Mouse (Mus musculus): ENCODE data around the gene Robo4. TPM values are rescaled to one million over a fixed set of nuclear protein-coding genes. Genes with fewer than 3 reads are reported as not detected.
A peak's percentile ranks its signal among the peaks of the same experiment; 100 is the strongest.

The Robo4 gene
- total RNA-seq, 2 experiments from 2014 or later: 32.6 to 33.2 TPM

- no peak for DNase-seq
These were observed 1.3 kb downstream of the Robo4 start for GRCm38 (mm10) chr9:37403011-37403410.

- DNase-seq: no peak
These were observed 4.7 kb downstream of the Robo4 start for GRCm38 (mm10) chr9:37406372-37406771.

- no peak for DNase-seq
These were observed 6.3 kb downstream of the Robo4 start for GRCm38 (mm10) chr9:37407850-37408502.

- DNase-seq: no peak
These were observed 8.2 kb downstream of the Robo4 start for GRCm38 (mm10) chr9:37409698-37410445.

GRCm38 (mm10) chr9:37412989-37413388, 11.3 kb downstream of the Robo4 start:
- DNase-seq: no peak

- no peak for DNase-seq
These were observed 13.0 kb downstream of the Robo4 start for GRCm38 (mm10) chr9:37414666-37415065.

GRCm38 (mm10) chr9:37418791-37419190, 17.1 kb downstream of the Robo4 start:
- no peak for DNase-seq

GRCm38 (mm10) chr9:37420676-37421075, 19.0 kb downstream of the Robo4 start:
- DNase-seq: peak; percentile 85

GRCm38 (mm10) chr9:37421239-37421638, 19.5 kb downstream of the Robo4 start:
- peak; percentile 14 for DNase-seq

- peak; percentile 2 for DNase-seq
These were observed 27.6 kb downstream of the Robo4 start for GRCm38 (mm10) chr9:37429326-37429725.

- DNase-seq: peak; percentile 92
These were observed 28.9 kb downstream of the Robo4 start for GRCm38 (mm10) chr9:37430582-37430981.

- peak; percentile 71 for DNase-seq
These were observed 30.4 kb downstream of the Robo4 start for GRCm38 (mm10) chr9:37432026-37432666.

GRCm38 (mm10) chr9:37432720-37433421, 31.2 kb downstream of the Robo4 start, which contains the start of gene Robo3:
Robo3 (minus strand) TSS chr9:37433246.
- no peak for DNase-seq

GRCm38 (mm10) chr9:37433823-37434560, 32.3 kb downstream of the Robo4 start:
- DNase-seq: peak; percentile 5

GRCm38 (mm10) chr9:37434932-37435331, 33.2 kb downstream of the Robo4 start:
- DNase-seq: peak; percentile 3

GRCm38 (mm10) chr9:37435616-37436015, 33.9 kb downstream of the Robo4 start:
- DNase-seq: peak; percentile 2

- peak; percentile 12 for DNase-seq
These were observed 36.4 kb downstream of the Robo4 start for GRCm38 (mm10) chr9:37437772-37438735.

GRCm38 (mm10) chr9:37452401-37452800, 50.7 kb downstream of the Robo4 start:
- DNase-seq: no peak

GRCm38 (mm10) chr9:37453328-37453727, 51.6 kb downstream of the Robo4 start:
- DNase-seq: no peak

GRCm38 (mm10) chr9:37454011-37454492, 52.4 kb downstream of the Robo4 start:
- DNase-seq: no peak

- DNase-seq: no peak
These were observed 53.3 kb downstream of the Robo4 start for GRCm38 (mm10) chr9:37454991-37455390.
